Mouse (Mus musculus): ENCODE measurements around the gene Ascc1. TPM values are rescaled to one million over a fixed set of nuclear protein-coding genes. Genes with fewer than 3 reads are reported as not detected.

Ascc1 gene
- total and polyA plus RNA-seq, 3 experiments, result 17.0 to 37.9 TPM; not detected in 1

GRCm38 (mm10) chr10:60081905-60082304, 79.3 kb downstream of the Ascc1 start:
- Histone ChIP-seq H3K27me3 (ENCODE audit: control insufficient read depth in 1 of 2, insufficient read depth in 2 of 2, low read length in 2 of 2) (no peaks in the 10 kb centered on the region), H3K27ac (ENCODE audit: control insufficient read depth, low read depth, low read length) (no peak overlapping the region), H3K36me3 (ENCODE audit: control insufficient read depth in 1 of 2, insufficient read depth in 2 of 2, low read length in 2 of 2) (peaks cover 0 to 33% of the 10 kb centered on the region in 2 experiments; a peak in 2 of 4 replicates), H3K9ac (ENCODE audit: control insufficient read depth, low read depth, low read length, poor library complexity, severe bottlenecking) (no peak overlapping the region), H3K4me1 (ENCODE audit: control insufficient read depth in 1 of 2, insufficient read depth in 2 of 2, low read length in 2 of 2) (peaks cover 18 to 37% of the 10 kb centered on the region in 2 experiments), H3K79me2 (ENCODE audit: control insufficient read depth, insufficient read depth, low read length, poor library complexity) (no peaks in the 10 kb centered on the region), H3K9me3 (replicated peaks; ENCODE audit: insufficient read depth, low read length) (no peaks in the 10 kb centered on the region), H3K4me3 (ENCODE audit: control insufficient read depth in 1 of 2, insufficient read depth in 1 of 2, low read depth in 2 of 2, low read length in 2 of 2) (no peak overlapping the region)
- no peak for DNase-seq (ENCODE audit: low read depth, low spot score)
- TF ChIP-seq CHD1 (IDR thresholded peaks at IDR 0.05; ENCODE audit: low read depth, low read length) (no peak), HCFC1 (IDR thresholded peaks at IDR 0.05; ENCODE audit: low read depth, low read length) (no peak), USF1 (IDR thresholded peaks at IDR 0.05; ENCODE audit: low read depth, low read length) (no peak), ZKSCAN1 (IDR thresholded peaks at IDR 0.05; ENCODE audit: low read depth, low read length) (no peak), MXI1 (IDR thresholded peaks at IDR 0.05; ENCODE audit: low read depth, low read length) (no peak), POLR2A (IDR thresholded peaks at IDR 0.05; ENCODE audit: control insufficient read depth in 1 of 2, insufficient read depth in 1 of 2, low read depth in 1 of 2, low read length in 2 of 2, poor library complexity in 1 of 2) (no peak), MAX (IDR thresholded peaks at IDR 0.05; ENCODE audit: low read length) (no peak), ZC3H11A (IDR thresholded peaks at IDR 0.05; ENCODE audit: low read depth, low read length) (no peak), ZMIZ1 (IDR thresholded peaks at IDR 0.05; ENCODE audit: low read depth, low read length) (no peak), NRF1 (IDR thresholded peaks at IDR 0.05; ENCODE audit: insufficient read depth, low read depth, low read length, poor library complexity, severe bottlenecking) (no peak), RAD21 (IDR thresholded peaks at IDR 0.05; ENCODE audit: low read depth, low read length) (no peak), GABPA (IDR thresholded peaks at IDR 0.05; ENCODE audit: low read depth, low read length) (no peak), CTCF (IDR thresholded peaks at IDR 0.05 in 2 of 3, conservative IDR thresholded peaks at IDR 0.05 in 1 of 3; ENCODE audit: control insufficient read depth in 1 of 3, insufficient read depth in 1 of 3, low read depth in 2 of 3, low read length in 3 of 3, poor library complexity in 1 of 3, severe bottlenecking in 1 of 3) (no peak), USF2 (IDR thresholded peaks at IDR 0.05; ENCODE audit: borderline replicate concordance in 1 of 2, insufficient read depth in 1 of 2, low read depth in 1 of 2, low read length in 2 of 2) (no peak), KAT2A (conservative IDR thresholded peaks at IDR 0.05; ENCODE audit: low read depth, low read length) (no peak), MAZ (IDR thresholded peaks at IDR 0.05; ENCODE audit: low read depth, low read length) (no peak), POLR2AphosphoS2 (IDR thresholded peaks at IDR 0.05; ENCODE audit: low read length) (no peak), ZNF384 (IDR thresholded peaks at IDR 0.05; ENCODE audit: low read depth, low read length) (no peak), MYB (IDR thresholded peaks at IDR 0.05; ENCODE audit: low read depth, low read length) (no peak), MYC (IDR thresholded peaks at IDR 0.05; ENCODE audit: low read depth, low read length) (no peak)

GRCm38 (mm10) chr10:60084065-60084464, 81.5 kb downstream of the Ascc1 start:
- Histone ChIP-seq H3K4me1 (ENCODE audit: control insufficient read depth in 1 of 2, insufficient read depth in 2 of 2, low read length in 2 of 2) (peaks cover 11 to 20% of the 10 kb centered on the region in 2 experiments), H3K36me3 (ENCODE audit: control insufficient read depth in 1 of 2, insufficient read depth in 2 of 2, low read length in 2 of 2) (peaks cover 0 to 22% of the 10 kb centered on the region in 2 experiments; a peak in 2 of 4 replicates), H3K27me3 (ENCODE audit: control insufficient read depth in 1 of 2, insufficient read depth in 2 of 2, low read length in 2 of 2) (no peaks in the 10 kb centered on the region), H3K4me3 (ENCODE audit: control insufficient read depth in 1 of 2, insufficient read depth in 1 of 2, low read depth in 2 of 2, low read length in 2 of 2) (no peak overlapping the region), H3K27ac (ENCODE audit: control insufficient read depth, low read depth, low read length) (no peak overlapping the region), H3K9me3 (replicated peaks; ENCODE audit: insufficient read depth, low read length) (no peaks in the 10 kb centered on the region), H3K9ac (ENCODE audit: control insufficient read depth, low read depth, low read length, poor library complexity, severe bottlenecking) (no peak overlapping the region), H3K79me2 (ENCODE audit: control insufficient read depth, insufficient read depth, low read length, poor library complexity) (no peaks in the 10 kb centered on the region)
- no peak for DNase-seq (ENCODE audit: low read depth, low spot score)
- TF ChIP-seq USF1 (IDR thresholded peaks at IDR 0.05; ENCODE audit: low read depth, low read length), result no peak
- no peak for TF ChIP-seq MEF2A (IDR thresholded peaks at IDR 0.05; ENCODE audit: extremely low read depth, insufficient replicate concordance, low read depth, low read length, poor library complexity, severe bottlenecking)
- TF ChIP-seq ETS1 (IDR thresholded peaks at IDR 0.05; ENCODE audit: low read depth, low read length), result no peak
- TF ChIP-seq MAX (IDR thresholded peaks at IDR 0.05; ENCODE audit: low read length), result no peak
- TF ChIP-seq RAD21 (IDR thresholded peaks at IDR 0.05; ENCODE audit: low read depth, low read length), result no peak
- TF ChIP-seq RCOR1 (IDR thresholded peaks at IDR 0.05; ENCODE audit: low read depth, low read length), result no peak
